Mouse (Mus musculus) cortical plate, adult 2 months (tissue): Measurements from ENCODE around the gene Dctpp1.

Experiments
- CTCF ChIP-seq: fragments of 200-500 bp; IDR thresholded peaks from 2 replicates; pipeline ENCODE4 v1.5.1; 2011; ENCODE audit warnings: mild to moderate bottlenecking, control low read depth, low read length; ENCODE audit not compliant: insufficient read depth; ENCODE audit errors: extremely low read depth
- POLR2A ChIP-seq: fragments of 200-500 bp; IDR thresholded peaks from 2 replicates; pipeline ENCODE4 v1.6.1; 2011; ENCODE audit warnings: mild to moderate bottlenecking, low read length, control low read depth; ENCODE audit not compliant: insufficient read depth; ENCODE audit errors: extremely low read depth

DNA sequence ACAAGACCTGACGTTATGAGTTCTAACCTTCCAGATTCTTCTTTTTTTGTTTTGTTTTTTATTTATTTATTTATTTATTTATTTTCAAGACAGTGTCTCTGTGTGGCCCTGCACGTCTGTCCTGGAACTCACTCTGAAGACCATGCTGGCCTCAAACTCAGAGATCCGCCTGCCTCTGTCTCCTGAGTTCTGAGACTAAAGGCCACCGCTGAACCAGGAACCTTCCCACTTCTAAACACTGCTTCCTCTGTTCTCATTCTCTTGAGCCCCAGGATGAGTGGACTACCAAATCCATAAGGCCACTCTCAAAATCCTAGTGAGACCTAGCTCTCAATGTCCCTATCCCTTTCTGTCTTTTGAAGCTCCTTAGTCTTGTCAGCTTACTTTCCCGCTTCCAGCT lies 50.7 kb downstream of the Dctpp1 start:
- TF ChIP-seq POLR2A (no peak), CTCF (no peak)
